Mouse (Mus musculus): ENCODE measurements around the gene Trpm2. TPM values are rescaled to one million over a fixed set of nuclear protein-coding genes. Genes with fewer than 3 reads are reported as not detected.
"Not testable (repeated sequence)": the region's sequence is repeated elsewhere in the genome, so short reads cannot be mapped to it uniquely, and the experiment has no call there.

Gene Trpm2
- polyA plus RNA-seq, 1 experiment, result 0.17 TPM

DNA sequence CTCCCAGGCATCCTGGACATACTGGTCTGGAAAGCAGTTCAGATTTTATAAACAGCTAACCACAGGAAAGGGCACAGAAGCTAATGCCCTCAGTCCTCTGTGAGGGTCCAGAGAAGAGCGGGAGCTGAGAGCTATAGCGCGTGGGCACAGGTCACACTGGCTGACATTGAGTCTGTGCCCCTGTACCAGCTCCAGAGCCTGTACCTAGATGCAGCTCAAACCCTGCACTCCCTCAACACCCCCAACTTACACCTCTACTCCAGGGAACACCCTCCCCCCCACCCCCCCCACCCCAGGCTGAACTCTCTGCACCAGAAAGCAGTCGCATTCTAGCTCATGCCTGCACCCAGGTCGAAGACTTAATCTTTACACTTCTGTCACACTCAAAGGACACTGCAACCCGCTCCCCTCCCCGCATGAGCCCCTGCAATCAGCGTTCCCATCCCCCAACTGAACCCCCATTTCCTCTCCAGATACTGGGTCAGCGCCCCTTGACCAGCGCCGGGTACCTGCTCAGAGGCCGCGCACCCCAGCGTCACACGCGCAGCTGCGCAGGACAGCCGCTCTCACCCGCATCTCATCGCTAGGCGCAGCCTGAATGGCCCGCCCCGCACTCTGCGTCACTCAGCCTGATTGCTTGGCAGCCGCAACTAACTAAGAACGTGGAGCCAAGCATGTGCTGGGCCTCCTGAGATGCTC is 940 bp downstream of the Trpm2 start:
- peaks cover 6% of the 10 kb centered on the region for H3K4me1 ChIP-seq (ENCODE audit: control insufficient read depth, insufficient read depth, low read length)
- no peak overlapping the region for H3K27ac ChIP-seq (ENCODE audit: control insufficient read depth, insufficient read depth, low read depth, low read length)
- TF ChIP-seq CTCF (IDR thresholded peaks at IDR 0.05; ENCODE audit: control insufficient read depth, insufficient read depth, insufficient replicate concordance, low read depth, low read length), result no peak
- TF ChIP-seq POLR2A (IDR thresholded peaks at IDR 0.05; ENCODE audit: control insufficient read depth, low read depth, low read length), result no peak
- H3K36me3 ChIP-seq (ENCODE audit: control insufficient read depth, insufficient read depth, low read length), result no peaks in the 10 kb centered on the region
- H3K4me3 ChIP-seq (ENCODE audit: control insufficient read depth, low read depth, low read length), result no peak overlapping the region
- no peaks in the 10 kb centered on the region for H3K27me3 ChIP-seq (ENCODE audit: control insufficient read depth, insufficient read depth, low read length)

DNA sequence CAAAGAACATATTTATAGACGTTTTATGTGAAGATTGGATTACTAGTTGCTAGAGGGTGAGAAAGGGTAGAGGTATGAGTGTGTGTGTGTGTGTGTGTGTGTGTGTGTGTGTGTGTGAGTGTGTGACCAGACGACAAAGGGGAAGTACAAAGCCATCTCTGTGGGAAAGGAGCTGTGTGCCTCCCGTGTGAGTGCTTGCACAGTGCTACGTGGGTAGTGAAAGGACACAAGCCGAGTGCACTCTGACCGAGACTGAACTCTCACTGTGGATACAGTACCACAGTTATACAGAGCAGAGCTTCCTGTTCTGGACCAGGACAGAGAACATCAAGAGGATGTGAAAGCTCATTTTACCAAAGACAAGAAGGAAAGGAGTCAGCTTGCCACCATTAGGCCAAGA is 6.4 kb downstream of the Trpm2 start:
- Histone ChIP-seq H3K27ac (ENCODE audit: control insufficient read depth, insufficient read depth, low read depth, low read length) (no peak overlapping the region), H3K27me3 (ENCODE audit: control insufficient read depth, insufficient read depth, low read length) (no peaks in the 10 kb centered on the region), H3K4me1 (ENCODE audit: control insufficient read depth, insufficient read depth, low read length) (no peaks in the 10 kb centered on the region), H3K4me3 (ENCODE audit: control insufficient read depth, low read depth, low read length) (no peak overlapping the region), H3K36me3 (ENCODE audit: control insufficient read depth, insufficient read depth, low read length) (no peaks in the 10 kb centered on the region)
- TF ChIP-seq CTCF (IDR thresholded peaks at IDR 0.05; ENCODE audit: control insufficient read depth, insufficient read depth, insufficient replicate concordance, low read depth, low read length), result no peak

- Histone ChIP-seq H3K4me1 (ENCODE audit: control insufficient read depth, insufficient read depth, low read length) (no peaks in the 10 kb centered on the region), H3K27me3 (ENCODE audit: control insufficient read depth, insufficient read depth, low read length) (no peaks in the 10 kb centered on the region), H3K4me3 (ENCODE audit: control insufficient read depth, low read depth, low read length) (no peak overlapping the region), H3K27ac (ENCODE audit: control insufficient read depth, insufficient read depth, low read depth, low read length) (no peak overlapping the region), H3K36me3 (ENCODE audit: control insufficient read depth, insufficient read depth, low read length) (no peaks in the 10 kb centered on the region)
- TF ChIP-seq CTCF (IDR thresholded peaks at IDR 0.05; ENCODE audit: control insufficient read depth, insufficient read depth, insufficient replicate concordance, low read depth, low read length) (no peak), POLR2A (IDR thresholded peaks at IDR 0.05; ENCODE audit: control insufficient read depth, low read depth, low read length) (no peak)
These were observed 7.6 kb downstream of the Trpm2 start for GRCm38 (mm10) chr10:77962725-77963124.

DNA sequence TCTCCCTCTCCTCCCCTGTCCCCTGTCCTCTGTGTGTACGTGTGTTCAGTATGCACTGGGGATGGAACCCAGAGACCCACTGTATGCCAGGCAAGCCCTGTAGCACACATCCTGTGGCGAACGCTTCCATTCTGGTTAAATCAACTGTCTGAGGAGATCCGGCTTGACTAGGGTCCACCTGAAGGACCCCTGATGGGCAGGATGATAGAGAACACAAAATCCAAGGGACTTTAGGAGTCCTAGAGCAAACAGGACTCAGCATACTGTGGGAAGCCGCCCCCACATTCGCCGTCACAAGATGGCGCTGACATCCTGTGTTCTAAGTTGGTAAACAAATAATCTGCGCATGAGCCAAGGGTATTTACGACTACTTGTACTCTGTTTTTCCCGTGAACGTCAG is 19.9 kb downstream of the Trpm2 start:
- not testable (repeated sequence) for H3K27ac ChIP-seq (ENCODE audit: control insufficient read depth, insufficient read depth, low read depth, low read length); H3K4me1 ChIP-seq (ENCODE audit: control insufficient read depth, insufficient read depth, low read length); H3K27me3 ChIP-seq (ENCODE audit: control insufficient read depth, insufficient read depth, low read length); H3K4me3 ChIP-seq (ENCODE audit: control insufficient read depth, low read depth, low read length); H3K36me3 ChIP-seq (ENCODE audit: control insufficient read depth, insufficient read depth, low read length)

GRCm38 (mm10) chr10:77939685-77940084 is 30.7 kb downstream of the Trpm2 start:
- Histone ChIP-seq H3K4me3 (ENCODE audit: control insufficient read depth, low read depth, low read length) (no peak overlapping the region), H3K27ac (ENCODE audit: control insufficient read depth, insufficient read depth, low read depth, low read length) (no peak overlapping the region), H3K4me1 (ENCODE audit: control insufficient read depth, insufficient read depth, low read length) (no peaks in the 10 kb centered on the region), H3K36me3 (ENCODE audit: control insufficient read depth, insufficient read depth, low read length) (no peaks in the 10 kb centered on the region), H3K27me3 (ENCODE audit: control insufficient read depth, insufficient read depth, low read length) (no peaks in the 10 kb centered on the region)
- no peak for TF ChIP-seq POLR2A (IDR thresholded peaks at IDR 0.05; ENCODE audit: control insufficient read depth, low read depth, low read length)
- TF ChIP-seq CTCF (IDR thresholded peaks at IDR 0.05; ENCODE audit: control insufficient read depth, insufficient read depth, insufficient replicate concordance, low read depth, low read length), result no peak

DNA sequence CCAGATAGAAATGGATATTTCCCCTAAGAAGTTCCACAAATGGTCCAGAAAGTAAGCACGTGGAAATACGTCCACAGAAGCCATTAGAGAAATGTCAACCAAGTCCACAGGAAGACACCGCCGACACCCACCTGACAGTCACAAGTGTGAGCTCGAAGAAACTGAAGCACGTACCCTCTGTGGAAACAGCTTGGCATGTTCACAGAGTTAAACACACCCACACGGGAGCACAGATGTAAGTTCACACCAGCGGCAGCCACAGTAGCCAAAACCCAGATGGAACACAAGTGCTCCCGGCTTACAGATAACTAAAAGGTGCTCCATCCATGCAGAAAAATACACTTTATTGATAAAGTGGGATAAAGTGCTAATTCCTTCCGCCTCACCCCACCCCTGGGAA is 43.0 kb downstream of the Trpm2 start:
- Histone ChIP-seq H3K27ac (ENCODE audit: control insufficient read depth, insufficient read depth, low read depth, low read length) (no peak overlapping the region), H3K4me3 (ENCODE audit: control insufficient read depth, low read depth, low read length) (no peak overlapping the region), H3K4me1 (ENCODE audit: control insufficient read depth, insufficient read depth, low read length) (peaks cover 3% of the 10 kb centered on the region; the same call in 1 of the 2 replicates), H3K27me3 (ENCODE audit: control insufficient read depth, insufficient read depth, low read length) (no peaks in the 10 kb centered on the region), H3K36me3 (ENCODE audit: control insufficient read depth, insufficient read depth, low read length) (no peaks in the 10 kb centered on the region)
- no peak for TF ChIP-seq POLR2A (IDR thresholded peaks at IDR 0.05; ENCODE audit: control insufficient read depth, low read depth, low read length)
- TF ChIP-seq CTCF (IDR thresholded peaks at IDR 0.05; ENCODE audit: control insufficient read depth, insufficient read depth, insufficient replicate concordance, low read depth, low read length), result no peak

- Histone ChIP-seq H3K4me1 (ENCODE audit: control insufficient read depth, insufficient read depth, low read length) (peaks cover 3% of the 10 kb centered on the region; the same call in 1 of the 2 replicates), H3K27ac (ENCODE audit: control insufficient read depth, insufficient read depth, low read depth, low read length) (no peak overlapping the region), H3K36me3 (ENCODE audit: control insufficient read depth, insufficient read depth, low read length) (no peaks in the 10 kb centered on the region), H3K4me3 (ENCODE audit: control insufficient read depth, low read depth, low read length) (no peak overlapping the region), H3K27me3 (ENCODE audit: control insufficient read depth, insufficient read depth, low read length) (no peaks in the 10 kb centered on the region)
- TF ChIP-seq POLR2A (IDR thresholded peaks at IDR 0.05; ENCODE audit: control insufficient read depth, low read depth, low read length), result no peak
- peak; percentile 70; the same call in 1 of the 2 replicates for TF ChIP-seq CTCF (IDR thresholded peaks at IDR 0.05; ENCODE audit: control insufficient read depth, insufficient read depth, insufficient replicate concordance, low read depth, low read length)
These were observed 44.2 kb downstream of the Trpm2 start for GRCm38 (mm10) chr10:77926140-77926539.

DNA sequence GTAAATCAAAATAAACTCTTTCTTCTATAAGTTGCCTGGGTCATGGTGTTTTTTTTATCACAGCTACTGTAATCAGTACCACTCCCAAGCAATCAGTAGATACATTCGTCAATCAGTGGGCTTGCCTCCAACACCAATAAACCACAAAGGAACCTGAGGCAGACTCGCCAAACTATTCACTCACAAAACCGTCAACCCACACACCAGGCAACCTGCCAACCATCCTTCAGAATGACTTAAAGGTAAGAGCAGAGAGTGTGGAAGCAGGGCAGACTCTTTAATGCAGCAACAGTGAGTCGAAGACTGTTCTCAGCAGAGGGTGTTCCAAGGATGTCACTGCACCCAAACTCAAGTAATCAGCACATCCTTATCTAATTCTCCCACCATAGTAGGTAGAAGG is 47.7 kb downstream of the Trpm2 start:
- Histone ChIP-seq H3K4me1 (ENCODE audit: control insufficient read depth, insufficient read depth, low read length) (peaks cover 3% of the 10 kb centered on the region; the same call in 1 of the 2 replicates), H3K4me3 (ENCODE audit: control insufficient read depth, low read depth, low read length) (no peak overlapping the region), H3K27ac (ENCODE audit: control insufficient read depth, insufficient read depth, low read depth, low read length) (no peak overlapping the region), H3K27me3 (ENCODE audit: control insufficient read depth, insufficient read depth, low read length) (no peaks in the 10 kb centered on the region), H3K36me3 (ENCODE audit: control insufficient read depth, insufficient read depth, low read length) (no peaks in the 10 kb centered on the region)
- TF ChIP-seq POLR2A (IDR thresholded peaks at IDR 0.05; ENCODE audit: control insufficient read depth, low read depth, low read length), result no peak
- TF ChIP-seq CTCF (IDR thresholded peaks at IDR 0.05; ENCODE audit: control insufficient read depth, insufficient read depth, insufficient replicate concordance, low read depth, low read length), result no peak

All from testis, adult 2 months (tissue).